Mouse (Mus musculus): ENCODE measurements around the gene Tmem115. TPM values are rescaled to one million over a fixed set of nuclear protein-coding genes. Genes with fewer than 3 reads are reported as not detected.
A peak's percentile ranks its signal among the peaks of the same experiment; 100 is the strongest.
"Not testable (repeated sequence)": the region's sequence is repeated elsewhere in the genome, so short reads cannot be mapped to it uniquely, and the experiment has no call there.

Tmem115 gene
- polyA plus RNA-seq, 1 experiment from 2014 or later, result 38.6 TPM

- Histone ChIP-seq H3K9me3 (replicated peaks) (no peaks in the 10 kb centered on the region), H3K27me3 (ENCODE audit: low read depth, poor library complexity, severe bottlenecking) (peaks cover 43% of the 10 kb centered on the region), H3K4me3 (peak overlapping the region; percentile 88), H3K4me1 (peaks cover 69% of the 10 kb centered on the region), H3K27ac (replicated peaks) (peak overlapping the region; percentile 96), H3K36me3 (peaks cover 31% of the 10 kb centered on the region)
- under 1% methylated on average over 53 of the region's 53 CpGs for WGBS
- peak; percentile 98 for DNase-seq (ENCODE audit: low spot score)
Observed at GRCm38 (mm10) chr9:107554319-107554825, 20.6 kb downstream of the Tmem115 start.

- peaks cover 38% of the 10 kb centered on the region for H3K36me3 ChIP-seq
- peak overlapping the region; percentile 96 for H3K27ac ChIP-seq (replicated peaks)
- DNase-seq (ENCODE audit: low spot score), result no peak
Observed at GRCm38 (mm10) chr9:107555031-107555457, 21.3 kb downstream of the Tmem115 start.

GRCm38 (mm10) chr9:107555701-107556100 lies 22.0 kb downstream of the Tmem115 start:
- WGBS, result 56% methylated on average over 2 of the region's 2 CpGs
- peak overlapping the region; percentile 96 for H3K27ac ChIP-seq (replicated peaks)
- peaks cover 59% of the 10 kb centered on the region for H3K4me1 ChIP-seq
- H3K9me3 ChIP-seq (replicated peaks), result no peaks in the 10 kb centered on the region
- peaks cover 30% of the 10 kb centered on the region for H3K27me3 ChIP-seq (ENCODE audit: low read depth, poor library complexity, severe bottlenecking)
- DNase-seq (ENCODE audit: low spot score), result no peak
- peak overlapping the region; percentile 88 for H3K4me3 ChIP-seq
- H3K36me3 ChIP-seq, result peaks cover 44% of the 10 kb centered on the region

More at GRCm38 (mm10) chr9:107555031-107555457, 21.3 kb downstream of the Tmem115 start:
- Histone ChIP-seq H3K27me3 (ENCODE audit: low read depth, poor library complexity, severe bottlenecking) (peaks cover 36% of the 10 kb centered on the region), H3K9me3 (replicated peaks) (no peaks in the 10 kb centered on the region), H3K4me1 (peaks cover 65% of the 10 kb centered on the region), H3K4me3 (peak overlapping the region; percentile 88)
- under 1% methylated on average over 23 of the region's 23 CpGs for whole genome bisulfite sequencing

GRCm38 (mm10) chr9:107556346-107556745 lies 22.6 kb downstream of the Tmem115 start:
- DNase-seq (ENCODE audit: low spot score), result no peak
- Histone ChIP-seq H3K4me1 (peaks cover 52% of the 10 kb centered on the region), H3K36me3 (peaks cover 51% of the 10 kb centered on the region), H3K27ac (replicated peaks) (no peak overlapping the region), H3K4me3 (peak overlapping the region; percentile 88), H3K27me3 (ENCODE audit: low read depth, poor library complexity, severe bottlenecking) (peaks cover 23% of the 10 kb centered on the region), H3K9me3 (replicated peaks) (no peaks in the 10 kb centered on the region)
- WGBS, result 85% methylated on average over 3 of the region's 3 CpGs

- Histone ChIP-seq H3K9me3 (replicated peaks) (no peaks in the 10 kb centered on the region), H3K4me1 (peaks cover 58% of the 10 kb centered on the region), H3K4me3 (peak within 1 kb of the TSS; percentile 95), H3K27ac (replicated peaks) (peak within 1 kb of the TSS; percentile 87), H3K36me3 (peaks cover 71% of the 10 kb centered on the region), H3K27me3 (ENCODE audit: low read depth, poor library complexity, severe bottlenecking) (no peaks in the 10 kb centered on the region)
- peak; percentile 95 for DNase-seq (ENCODE audit: low spot score)
- WGBS, result under 1% methylated on average over 46 of the region's 46 CpGs
Observed at GRCm38 (mm10) chr9:107563029-107563581, 29.4 kb downstream of the Tmem115 start, which contains the start of gene Tusc2. Gene Tusc2, plus strand, starts transcription at chr9:107563255.

- H3K4me3 ChIP-seq, result peak overlapping the region; percentile 95; the same call in 1 of the 2 replicates
Observed at GRCm38 (mm10) chr9:107565556-107565955, 31.8 kb downstream of the Tmem115 start.

GRCm38 (mm10) chr9:107566041-107566709 lies 32.4 kb downstream of the Tmem115 start:
- H3K4me1 ChIP-seq, result peaks cover 79% of the 10 kb centered on the region
- H3K4me3 ChIP-seq, result peak overlapping the region; percentile 95; the same call in 1 of the 2 replicates
- WGBS, result 61% methylated on average over 15 of the region's 15 CpGs
- peaks cover 52% of the 10 kb centered on the region for H3K36me3 ChIP-seq
- no peaks in the 10 kb centered on the region for H3K9me3 ChIP-seq (replicated peaks)
- H3K27ac ChIP-seq (replicated peaks), result no peak overlapping the region
- peak; percentile 81 for DNase-seq (ENCODE audit: low spot score)
- H3K27me3 ChIP-seq (ENCODE audit: low read depth, poor library complexity, severe bottlenecking), result no peaks in the 10 kb centered on the region

More at GRCm38 (mm10) chr9:107565556-107565955, 31.8 kb downstream of the Tmem115 start:
- DNase-seq (ENCODE audit: low spot score); H3K27ac ChIP-seq (replicated peaks); H3K27me3 ChIP-seq (ENCODE audit: low read depth, poor library complexity, severe bottlenecking); H3K9me3 ChIP-seq (replicated peaks): not testable (repeated sequence)
- H3K4me1 ChIP-seq, result peaks cover 73% of the 10 kb centered on the region
- peaks cover 52% of the 10 kb centered on the region for H3K36me3 ChIP-seq
- 52% methylated on average over 5 of the region's 5 CpGs for WGBS

GRCm38 (mm10) chr9:107566855-107567254 lies 33.1 kb downstream of the Tmem115 start:
- H3K36me3 ChIP-seq, result peaks cover 52% of the 10 kb centered on the region
- WGBS, result 59% methylated on average over 3 of the region's 3 CpGs
- peaks cover 85% of the 10 kb centered on the region for H3K4me1 ChIP-seq
- peak overlapping the region; percentile 89; the same call in 1 of the 2 replicates for H3K4me3 ChIP-seq
- 0 out of 2 replicates have a peak overlapping the region, but pooled peaks have one; percentile 98 for H3K27ac ChIP-seq (replicated peaks)
- H3K27me3 ChIP-seq (ENCODE audit: low read depth, poor library complexity, severe bottlenecking), result no peaks in the 10 kb centered on the region
- no peak for DNase-seq (ENCODE audit: low spot score)
- no peaks in the 10 kb centered on the region for H3K9me3 ChIP-seq (replicated peaks)

GRCm38 (mm10) chr9:107567702-107568319 lies 34.1 kb downstream of the Tmem115 start, which contains the start of gene Hyal2:
Gene Hyal2, plus strand, starts transcription at chr9:107567945.
- Histone ChIP-seq H3K4me1 (peaks cover 84% of the 10 kb centered on the region), H3K27ac (replicated peaks) (peak within 1 kb of the TSS; percentile 98), H3K36me3 (peaks cover 54% of the 10 kb centered on the region), H3K9me3 (replicated peaks) (no peaks in the 10 kb centered on the region), H3K27me3 (ENCODE audit: low read depth, poor library complexity, severe bottlenecking) (no peaks in the 10 kb centered on the region), H3K4me3 (peak within 1 kb of the TSS; percentile 89)
- 3% methylated on average over 18 of the region's 18 CpGs for WGBS
- peak; percentile 31 for DNase-seq (ENCODE audit: low spot score)

- peaks cover 76% of the 10 kb centered on the region for H3K4me1 ChIP-seq
- peak; percentile 90 for DNase-seq (ENCODE audit: low spot score)
- 0 out of 2 replicates have a peak, but pooled peaks cover 4% of the 10 kb centered on the region for H3K9me3 ChIP-seq (replicated peaks)
- H3K27me3 ChIP-seq (ENCODE audit: low read depth, poor library complexity, severe bottlenecking), result no peaks in the 10 kb centered on the region
- peak overlapping the region; percentile 98 for H3K27ac ChIP-seq (replicated peaks)
- H3K36me3 ChIP-seq, result peaks cover 62% of the 10 kb centered on the region
- H3K4me3 ChIP-seq, result peak overlapping the region; percentile 89
- under 1% methylated on average over 41 of the region's 41 CpGs for WGBS
Observed at GRCm38 (mm10) chr9:107568331-107569261, 34.9 kb downstream of the Tmem115 start.

- Histone ChIP-seq H3K27me3 (ENCODE audit: low read depth, poor library complexity, severe bottlenecking) (no peaks in the 10 kb centered on the region), H3K4me1 (peaks cover 69% of the 10 kb centered on the region), H3K4me3 (peak overlapping the region; percentile 89), H3K9me3 (replicated peaks) (0 out of 2 replicates have a peak, but pooled peaks cover 6% of the 10 kb centered on the region), H3K27ac (replicated peaks) (peak overlapping the region; percentile 98), H3K36me3 (peaks cover 64% of the 10 kb centered on the region)
- DNase-seq (ENCODE audit: low spot score), result no peak
- 1% methylated on average over 23 of the region's 23 CpGs for WGBS
Observed at GRCm38 (mm10) chr9:107569270-107569669, 35.5 kb downstream of the Tmem115 start.
